Mouse (Mus musculus): ENCODE results near the gene 3110082I17Rik. TPM values are rescaled to one million over a fixed set of nuclear protein-coding genes. Genes with fewer than 3 reads are reported as not detected.

The 3110082I17Rik gene
- total and polyA plus RNA-seq, 2 experiments from 2014 or later = 4.3 to 14.9 TPM

GRCm38 (mm10) chr5:139441726-139442018, 18.7 kb downstream of the 3110082I17Rik start:
- Histone ChIP-seq H3K9me3 (ENCODE audit: low read length) (no peaks in the 10 kb centered on the region), H3K9ac (replicated peaks; ENCODE audit: low read length, poor library complexity, severe bottlenecking) (no peak overlapping the region), H3K4me2 (ENCODE audit: low read depth, low read length, poor library complexity, severe bottlenecking) (no peak overlapping the region), H3K27ac (ENCODE audit: low read depth, low read length) (no peak overlapping the region), H3K36me3 (ENCODE audit: insufficient read depth, low read length) (no peaks in the 10 kb centered on the region), H3K27me3 (ENCODE audit: insufficient read depth, low read length) (no peaks in the 10 kb centered on the region), H3K4me1 (ENCODE audit: insufficient read depth, low read length) (no peaks in the 10 kb centered on the region), H3K4me3 (ENCODE audit: low read depth, low read length) (no peak overlapping the region)
- TF ChIP-seq CTCF (IDR thresholded peaks at IDR 0.05) = no peak
- 87% methylated on average over 2 of the region's 2 CpGs for WGBS
- no peak for ATAC-seq (ENCODE audit: low FRiP score)
- DNase-seq (ENCODE audit: low spot score) = no peak

DNA sequence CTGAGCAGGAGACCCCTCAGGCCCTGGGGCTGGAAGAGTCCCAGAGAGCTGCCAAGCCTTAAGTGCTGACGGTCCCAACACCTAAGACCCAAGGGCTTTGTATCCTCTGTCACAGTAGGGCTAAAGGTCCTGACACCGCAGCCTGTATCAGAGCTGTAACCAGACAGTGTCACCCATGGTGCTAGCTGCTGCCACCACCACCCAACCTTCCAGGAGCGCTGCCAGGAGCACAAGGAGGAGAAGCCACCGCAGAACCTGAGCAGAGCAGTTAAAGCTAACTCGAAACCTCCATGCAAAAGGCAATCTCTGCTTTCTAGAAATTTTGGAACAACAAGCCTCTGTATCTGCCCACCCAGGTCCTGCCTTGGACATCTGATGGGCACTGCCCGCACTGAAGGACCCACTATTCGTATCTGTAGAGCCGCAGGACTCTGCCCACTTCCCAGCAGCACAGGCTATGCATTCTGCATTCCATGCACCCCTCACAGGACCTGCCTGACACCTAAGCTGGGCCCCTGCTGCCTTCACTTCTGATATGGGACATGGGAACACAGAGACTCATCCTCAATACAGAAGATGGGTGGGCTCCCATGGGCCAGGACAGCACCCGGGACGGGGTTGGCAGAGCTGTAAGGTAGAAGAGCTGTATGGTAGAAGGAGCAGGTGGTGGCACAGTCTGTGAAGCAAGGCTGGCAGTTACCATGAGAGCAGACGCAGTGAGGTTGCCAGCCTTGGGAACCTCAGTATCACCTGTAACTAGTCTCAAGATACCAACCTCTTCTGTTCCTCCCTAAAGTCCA, 19.2 kb downstream of the 3110082I17Rik start:
- Histone ChIP-seq H3K27ac (ENCODE audit: low read depth, low read length) (peak overlapping the region; percentile 32; the same call in 1 of the 2 replicates), H3K36me3 (ENCODE audit: insufficient read depth, low read length) (no peaks in the 10 kb centered on the region), H3K4me1 (ENCODE audit: insufficient read depth, low read length) (no peaks in the 10 kb centered on the region), H3K9ac (replicated peaks; ENCODE audit: low read length, poor library complexity, severe bottlenecking) (0 out of 2 replicates have a peak overlapping the region, but pooled peaks have one; percentile 24), H3K27me3 (ENCODE audit: insufficient read depth, low read length) (no peaks in the 10 kb centered on the region), H3K9me3 (ENCODE audit: low read length) (no peaks in the 10 kb centered on the region), H3K4me3 (ENCODE audit: low read depth, low read length) (no peak overlapping the region), H3K4me2 (ENCODE audit: low read depth, low read length, poor library complexity, severe bottlenecking) (no peak overlapping the region)
- no peak for ATAC-seq (ENCODE audit: low FRiP score)
- 93% methylated on average over 11 of the region's 11 CpGs for WGBS
- DNase-seq (ENCODE audit: low spot score) = no peak
- no peak for TF ChIP-seq CTCF (IDR thresholded peaks at IDR 0.05)

- Histone ChIP-seq H3K36me3 (ENCODE audit: insufficient read depth, low read length) (no peaks in the 10 kb centered on the region), H3K27ac (ENCODE audit: low read depth, low read length) (no peak overlapping the region), H3K27me3 (ENCODE audit: insufficient read depth, low read length) (no peaks in the 10 kb centered on the region), H3K4me2 (ENCODE audit: low read depth, low read length, poor library complexity, severe bottlenecking) (no peak overlapping the region), H3K4me3 (ENCODE audit: low read depth, low read length) (no peak overlapping the region), H3K9me3 (ENCODE audit: low read length) (no peaks in the 10 kb centered on the region), H3K9ac (replicated peaks; ENCODE audit: low read length, poor library complexity, severe bottlenecking) (no peak overlapping the region), H3K4me1 (ENCODE audit: insufficient read depth, low read length) (peaks cover 4% of the 10 kb centered on the region; the same call in 1 of the 2 replicates)
- TF ChIP-seq CTCF (IDR thresholded peaks at IDR 0.05) = no peak
- ATAC-seq (ENCODE audit: low FRiP score) (no peak), DNase-seq (ENCODE audit: low spot score) (peak; percentile 66)
- 67% methylated on average over 5 of the region's 5 CpGs for WGBS
These were observed 19.9 kb downstream of the 3110082I17Rik start for GRCm38 (mm10) chr5:139440451-139440850.

- DNase-seq (ENCODE audit: low spot score) = no peak
These were observed 21.9 kb downstream of the 3110082I17Rik start for GRCm38 (mm10) chr5:139438440-139438839.

DNA sequence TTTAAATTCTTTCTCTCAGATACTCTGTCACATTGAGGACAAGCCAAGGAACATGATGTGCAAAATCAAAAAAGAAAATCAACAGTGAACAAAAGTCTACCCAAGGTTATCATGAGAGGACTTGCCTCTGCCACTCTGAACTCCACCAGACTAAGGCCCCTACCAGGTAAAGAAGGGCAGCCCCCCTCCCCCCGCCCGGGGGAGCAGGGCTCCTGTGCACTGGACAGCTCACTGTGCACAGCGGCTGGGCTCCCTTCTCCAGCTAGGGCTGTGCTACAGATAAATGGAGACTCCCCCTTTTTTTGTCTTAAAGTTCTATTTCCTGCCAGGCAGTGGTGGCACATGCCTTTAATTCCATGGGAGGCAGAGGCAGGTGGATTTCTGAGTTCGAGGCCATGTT, 22.6 kb downstream of the 3110082I17Rik start:
- no peak for ATAC-seq (ENCODE audit: low FRiP score)
- no peak for TF ChIP-seq CTCF (IDR thresholded peaks at IDR 0.05)

More at GRCm38 (mm10) chr5:139438440-139438839, 21.9 kb downstream of the 3110082I17Rik start:
- Histone ChIP-seq H3K9me3 (ENCODE audit: low read length) (no peaks in the 10 kb centered on the region), H3K4me3 (ENCODE audit: low read depth, low read length) (no peak overlapping the region), H3K36me3 (ENCODE audit: insufficient read depth, low read length) (no peaks in the 10 kb centered on the region), H3K27ac (ENCODE audit: low read depth, low read length) (no peak overlapping the region), H3K4me2 (ENCODE audit: low read depth, low read length, poor library complexity, severe bottlenecking) (no peak overlapping the region), H3K9ac (replicated peaks; ENCODE audit: low read length, poor library complexity, severe bottlenecking) (no peak overlapping the region), H3K4me1 (ENCODE audit: insufficient read depth, low read length) (peaks cover 17% of the 10 kb centered on the region), H3K27me3 (ENCODE audit: insufficient read depth, low read length) (no peaks in the 10 kb centered on the region)
- WGBS = 50% methylated on average over 12 of the region's 12 CpGs
- TF ChIP-seq CTCF (IDR thresholded peaks at IDR 0.05) = no peak
- ATAC-seq (ENCODE audit: low FRiP score) = no peak

DNA sequence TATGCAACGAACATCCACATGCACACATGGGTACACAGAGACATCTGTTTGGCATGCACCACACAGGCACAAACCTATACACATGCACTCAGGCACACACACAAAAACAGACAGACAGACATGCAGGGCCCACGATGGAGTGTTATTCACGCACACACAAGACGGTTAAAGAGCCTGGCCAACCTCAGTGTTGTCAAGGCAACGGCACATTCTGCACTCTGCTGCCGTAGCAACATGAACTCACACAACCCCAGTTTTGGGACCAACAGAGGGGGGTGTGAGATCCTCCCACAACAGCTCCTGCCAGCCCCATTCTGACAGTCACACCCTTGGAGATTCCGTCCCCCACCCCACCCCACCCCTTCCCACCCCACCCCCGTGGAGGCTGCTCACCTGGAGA, 25.4 kb downstream of the 3110082I17Rik start:
- Histone ChIP-seq H3K9ac (replicated peaks; ENCODE audit: low read length, poor library complexity, severe bottlenecking) (no peak overlapping the region), H3K27ac (ENCODE audit: low read depth, low read length) (peak overlapping the region; percentile 70), H3K4me3 (ENCODE audit: low read depth, low read length) (no peak overlapping the region), H3K27me3 (ENCODE audit: insufficient read depth, low read length) (no peaks in the 10 kb centered on the region), H3K4me2 (ENCODE audit: low read depth, low read length, poor library complexity, severe bottlenecking) (no peak overlapping the region), H3K4me1 (ENCODE audit: insufficient read depth, low read length) (peaks cover 17% of the 10 kb centered on the region), H3K9me3 (ENCODE audit: low read length) (no peaks in the 10 kb centered on the region), H3K36me3 (ENCODE audit: insufficient read depth, low read length) (no peaks in the 10 kb centered on the region)
- DNase-seq (ENCODE audit: low spot score) (peak; percentile 81), ATAC-seq (ENCODE audit: low FRiP score) (peak; percentile 67)
- TF ChIP-seq CTCF (IDR thresholded peaks at IDR 0.05) = no peak
- 18% methylated on average over 8 of the region's 8 CpGs for WGBS

More for the DNA sequence above, 22.6 kb downstream of the 3110082I17Rik start:
- no peak overlapping the region for H3K9ac ChIP-seq (replicated peaks; ENCODE audit: low read length, poor library complexity, severe bottlenecking)
- H3K36me3 ChIP-seq (ENCODE audit: insufficient read depth, low read length) = no peaks in the 10 kb centered on the region
- no peaks in the 10 kb centered on the region for H3K9me3 ChIP-seq (ENCODE audit: low read length)
- DNase-seq (ENCODE audit: low spot score) = no peak
- H3K4me2 ChIP-seq (ENCODE audit: low read depth, low read length, poor library complexity, severe bottlenecking) = no peak overlapping the region
- no peak overlapping the region for H3K4me3 ChIP-seq (ENCODE audit: low read depth, low read length)
- H3K27me3 ChIP-seq (ENCODE audit: insufficient read depth, low read length) = no peaks in the 10 kb centered on the region
- H3K27ac ChIP-seq (ENCODE audit: low read depth, low read length) = no peak overlapping the region
- H3K4me1 ChIP-seq (ENCODE audit: insufficient read depth, low read length) = peaks cover 17% of the 10 kb centered on the region
- WGBS = 93% methylated on average over 4 of the region's 4 CpGs
